Mouse (Mus musculus) brain, adult 2 months (tissue): ENCODE results near the gene Vsx1.

ENCODE experiments used
- DNase-seq: peaks from one replicate; pipeline ENCODE4 v3.0.0; 2011; ENCODE audit warnings: low read depth, low spot score

The Vsx1 gene

DNA sequence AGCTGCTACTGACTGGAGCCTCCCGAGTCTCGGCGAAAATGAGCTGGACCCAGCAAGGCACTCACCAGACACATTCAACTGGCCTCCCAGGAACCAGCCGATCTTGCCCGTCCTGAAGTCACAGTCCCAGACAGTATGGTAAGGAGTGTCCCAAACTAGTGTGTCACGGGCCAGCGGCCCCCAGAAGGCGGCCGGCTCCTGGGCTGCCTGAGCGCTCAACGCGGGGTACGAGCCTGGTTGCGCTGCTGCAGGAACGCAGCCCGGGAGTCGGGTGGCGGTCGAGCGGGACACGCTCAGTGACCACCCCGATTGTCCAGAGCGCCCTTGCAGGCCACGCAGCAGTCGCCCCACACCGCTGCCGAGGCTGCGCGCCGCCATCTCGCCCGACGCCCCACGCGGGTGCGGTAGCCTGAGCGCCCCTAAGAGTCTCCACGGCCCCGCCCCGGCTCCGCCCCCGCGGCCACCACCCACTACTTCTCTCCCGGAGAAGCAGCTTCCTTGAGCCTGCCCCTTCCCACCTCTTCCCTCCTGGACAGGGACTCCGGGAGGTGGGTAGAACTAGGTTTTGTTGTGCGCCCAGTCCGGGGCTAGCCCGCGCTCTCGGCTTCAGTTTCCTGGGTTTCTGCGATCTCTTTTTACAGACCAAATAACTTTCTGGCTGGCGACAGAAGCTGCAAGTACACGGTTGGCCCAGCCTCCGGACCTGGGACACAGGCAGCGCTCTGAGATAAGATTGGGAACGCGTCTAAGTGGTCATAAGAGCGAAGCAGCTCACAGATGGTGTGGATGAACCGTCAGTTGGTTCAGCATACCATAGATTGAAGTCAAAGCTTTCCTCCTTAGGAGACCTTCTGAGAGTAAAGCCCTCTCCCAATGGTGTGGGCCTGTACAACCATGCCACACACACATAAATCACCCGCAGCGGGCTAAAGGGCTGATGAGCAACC, 21.1 kb downstream of the Vsx1 start, which contains the start of gene Acss1:
Gene Acss1 (minus strand): TSS at position 681 of the 947 bp plus-strand sequence.
- DNase-seq, result peak; percentile 45

GRCm38 (mm10) chr2:150667065-150667819, 21.9 kb downstream of the Vsx1 start:
- DNase-seq, result no peak

DNA sequence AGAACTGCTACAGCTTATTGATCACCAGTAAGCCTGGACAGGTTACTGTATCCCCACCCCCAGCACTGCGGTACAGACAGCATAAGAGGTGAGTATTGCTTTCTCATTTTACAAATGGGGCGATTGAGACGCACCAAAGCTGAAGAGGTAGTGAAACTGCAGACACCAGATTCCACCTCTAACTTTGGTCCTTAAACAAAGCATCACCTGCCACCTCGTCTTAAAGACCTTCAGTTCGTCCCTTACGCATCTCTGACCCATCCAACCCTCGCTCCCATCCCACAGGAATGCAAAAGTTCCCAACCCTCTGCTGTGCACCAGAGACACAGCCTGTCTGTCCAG, 22.5 kb downstream of the Vsx1 start:
- no peak for DNase-seq

GRCm38 (mm10) chr2:150665534-150666451, 23.4 kb downstream of the Vsx1 start:
- DNase-seq, result no peak

GRCm38 (mm10) chr2:150665006-150665405, 24.2 kb downstream of the Vsx1 start:
- no peak for DNase-seq

DNA sequence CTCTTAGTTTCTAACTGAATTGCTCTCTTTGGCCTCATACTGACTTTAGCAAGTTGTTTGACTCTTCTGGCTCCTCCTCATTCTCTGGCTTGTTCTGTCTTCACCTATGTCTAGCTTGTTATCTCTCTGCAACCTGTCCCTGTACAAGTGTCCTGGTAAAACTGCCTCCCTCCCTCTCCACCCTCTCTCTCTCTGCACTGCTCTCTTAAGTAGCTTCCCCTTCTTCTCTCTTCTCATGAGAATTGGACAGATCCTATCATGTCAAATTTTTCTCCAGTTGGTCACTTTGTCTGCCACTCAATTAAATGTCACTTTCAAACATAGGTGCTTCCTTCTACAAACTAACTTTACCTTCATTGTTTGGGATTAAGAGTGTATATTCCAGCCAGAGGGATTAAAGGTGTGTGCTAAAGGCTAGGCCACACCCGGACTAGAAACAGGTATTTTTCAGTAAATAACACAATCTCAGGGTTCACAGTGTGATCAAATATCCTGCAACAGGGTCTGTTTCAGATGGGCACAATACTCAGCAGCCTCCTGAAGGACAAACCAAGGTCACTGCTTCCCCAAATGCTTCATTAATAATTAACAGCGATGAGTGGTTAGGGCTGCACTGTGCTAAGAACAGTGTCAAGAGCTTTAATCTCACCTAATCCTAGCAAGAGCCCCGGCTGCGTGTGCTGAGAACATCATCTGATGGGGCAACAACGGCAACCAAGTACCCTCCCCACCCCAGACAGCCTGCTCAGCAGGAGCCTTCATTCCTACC, 24.8 kb downstream of the Vsx1 start:
- no peak for DNase-seq

DNA sequence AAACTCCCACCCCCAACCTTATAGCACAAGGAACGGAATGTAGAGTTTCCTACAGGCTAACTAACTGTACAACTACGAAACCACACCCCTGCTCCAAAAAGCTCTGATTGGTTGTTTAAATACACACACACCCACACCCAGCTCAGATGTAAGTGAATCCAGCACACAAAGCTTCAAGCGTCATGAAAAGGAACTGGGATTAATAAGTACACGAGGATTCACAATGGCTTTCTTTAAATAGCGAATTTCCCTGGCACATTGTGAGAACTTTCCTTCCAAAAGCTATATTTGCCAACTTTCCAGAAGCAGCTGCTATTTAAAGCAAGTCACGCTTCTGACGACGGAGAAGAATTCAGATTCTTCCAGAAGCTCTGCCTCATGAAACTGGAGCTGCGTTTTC, 25.9 kb downstream of the Vsx1 start:
- peak; percentile 87 for DNase-seq

GRCm38 (mm10) chr2:150662007-150662406, 27.2 kb downstream of the Vsx1 start:
- peak; percentile 41 for DNase-seq

GRCm38 (mm10) chr2:150660668-150661451, 28.3 kb downstream of the Vsx1 start:
- peak; percentile 71 for DNase-seq

GRCm38 (mm10) chr2:150660049-150660448, 29.1 kb downstream of the Vsx1 start:
- DNase-seq, result no peak

DNA sequence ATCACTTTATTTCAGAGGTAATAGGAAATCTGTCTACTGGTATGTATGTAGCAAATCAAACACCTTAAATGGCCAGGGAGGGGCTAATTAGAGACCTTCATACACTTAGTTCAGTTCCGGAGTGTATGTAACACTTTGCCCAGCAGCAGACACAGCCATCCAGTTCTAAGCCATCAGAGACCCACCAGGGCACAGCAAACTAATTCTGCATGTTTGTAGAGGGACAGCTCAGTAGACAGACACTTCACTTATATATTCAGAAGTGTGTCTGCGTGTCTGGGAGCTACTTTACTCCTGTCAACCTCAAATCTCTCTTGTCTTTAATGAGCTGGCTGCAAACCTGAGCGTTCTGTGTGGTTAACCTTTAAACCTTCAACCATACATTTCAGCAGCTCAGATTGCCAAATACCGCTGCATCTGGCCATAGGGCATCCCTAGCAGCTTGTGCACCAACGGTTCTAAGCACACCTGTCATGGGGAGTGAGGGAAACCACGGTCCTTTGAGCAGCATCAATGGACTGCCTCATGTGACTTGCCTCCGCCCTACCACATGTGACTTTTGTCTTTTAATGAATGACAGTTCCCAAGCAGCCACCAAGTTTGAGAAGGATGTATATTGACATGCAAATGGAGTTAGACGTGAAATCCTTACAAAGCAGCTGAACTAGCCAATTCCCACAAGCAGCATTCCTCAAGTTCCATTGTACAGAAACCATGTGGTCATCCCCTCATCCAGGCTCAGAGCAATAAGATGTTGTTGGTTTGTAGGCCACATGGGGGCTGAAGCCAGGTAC, 32.0 kb downstream of the Vsx1 start:
- DNase-seq, result no peak

- no peak for DNase-seq
These were observed 33.0 kb downstream of the Vsx1 start for GRCm38 (mm10) chr2:150656112-150656511.

GRCm38 (mm10) chr2:150655290-150655689, 33.9 kb downstream of the Vsx1 start:
- DNase-seq, result no peak

DNA sequence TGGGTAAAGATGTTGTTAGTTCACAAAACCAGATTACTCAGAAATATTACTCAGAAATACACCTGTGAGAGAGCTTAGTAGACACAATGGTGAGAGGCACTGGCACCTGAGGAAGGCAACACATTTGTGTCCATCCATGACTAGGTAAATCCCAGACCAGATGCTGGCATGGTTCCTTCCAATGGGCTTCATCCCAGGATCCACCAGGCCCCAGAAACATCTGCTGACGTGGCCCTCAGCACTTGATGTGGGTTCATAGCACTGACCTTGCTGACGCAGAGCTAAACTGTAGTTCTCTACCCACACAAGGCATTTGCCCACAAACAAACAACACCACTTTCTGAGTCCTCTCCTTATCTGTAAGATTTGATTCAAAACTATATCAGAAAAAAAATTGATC, 34.3 kb downstream of the Vsx1 start:
- no peak for DNase-seq

- no peak for DNase-seq
These were observed 37.8 kb downstream of the Vsx1 start for GRCm38 (mm10) chr2:150651366-150651765.

GRCm38 (mm10) chr2:150650511-150651074, 38.6 kb downstream of the Vsx1 start:
- no peak for DNase-seq

GRCm38 (mm10) chr2:150648300-150648895, 40.8 kb downstream of the Vsx1 start:
- peak; percentile 46 for DNase-seq

GRCm38 (mm10) chr2:150647681-150648299, 41.4 kb downstream of the Vsx1 start:
- no peak for DNase-seq
